Mouse (Mus musculus) megakaryocyte, adult 5-6 weeks (primary cell): Measurements from ENCODE around the gene Pik3cb. TPM values are rescaled to one million over a fixed set of nuclear protein-coding genes. Genes with fewer than 3 reads are reported as not detected.

Source experiments
- ATAC-seq: 2 replicates; pipeline ENCODE4 v1.8.0; 2016; ENCODE audit warnings: mild to moderate bottlenecking, inconsistent platforms; ENCODE audit not compliant: poor library complexity, severe bottlenecking
- total RNA-seq, 2 experiments: library from RNA; stranded (forward) in 1 of 2; stranded (reverse) in 1 of 2; fragments of 153-499, 151-499 nt in 1 of 2; fragments of 221-1000, 200-1000 nt in 1 of 2; gene quantifications; 2 replicates each; pipeline versions ENCODE4 v1.2.3 to v1.2.4; 2015 to 2017

Pik3cb gene
- total RNA-seq, 2 experiments from 2014 or later: 8.2 to 18.9 TPM

DNA sequence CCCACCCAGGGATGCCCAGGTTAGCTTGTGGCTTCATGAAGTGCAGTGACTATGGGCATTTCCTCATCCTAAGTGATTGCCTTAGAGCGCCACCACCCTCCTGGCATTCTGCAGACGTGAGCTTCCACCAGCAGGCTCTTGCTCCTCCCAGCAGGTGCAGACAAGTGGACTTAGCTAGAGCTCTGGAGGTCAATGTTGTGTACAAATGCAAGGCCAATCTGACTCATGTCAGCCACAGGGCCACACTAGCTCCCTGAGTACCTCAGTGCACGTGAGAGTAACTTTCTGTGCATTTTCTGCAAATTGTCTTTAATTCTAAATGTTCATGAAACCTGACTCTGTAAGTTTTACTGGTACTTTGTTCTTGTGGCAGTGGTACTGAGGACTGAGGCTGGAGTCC lies 124.1 kb downstream of the Pik3cb start:
- no peak for ATAC-seq

DNA sequence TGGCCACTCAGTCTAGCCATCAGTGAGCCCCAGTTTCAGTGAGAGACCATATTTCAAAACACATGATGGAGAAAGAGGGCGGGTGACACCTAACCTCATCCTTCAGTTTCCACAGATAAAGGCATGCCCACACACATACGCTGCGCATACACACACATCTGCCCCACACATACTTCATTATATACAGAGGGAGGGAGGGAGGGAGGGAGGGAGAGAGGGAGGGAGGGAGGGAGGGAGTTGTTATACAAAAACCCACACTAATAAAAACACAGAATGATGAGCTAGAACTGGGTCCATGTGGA lies 130.6 kb downstream of the Pik3cb start:
- peak; percentile 33 for ATAC-seq

DNA sequence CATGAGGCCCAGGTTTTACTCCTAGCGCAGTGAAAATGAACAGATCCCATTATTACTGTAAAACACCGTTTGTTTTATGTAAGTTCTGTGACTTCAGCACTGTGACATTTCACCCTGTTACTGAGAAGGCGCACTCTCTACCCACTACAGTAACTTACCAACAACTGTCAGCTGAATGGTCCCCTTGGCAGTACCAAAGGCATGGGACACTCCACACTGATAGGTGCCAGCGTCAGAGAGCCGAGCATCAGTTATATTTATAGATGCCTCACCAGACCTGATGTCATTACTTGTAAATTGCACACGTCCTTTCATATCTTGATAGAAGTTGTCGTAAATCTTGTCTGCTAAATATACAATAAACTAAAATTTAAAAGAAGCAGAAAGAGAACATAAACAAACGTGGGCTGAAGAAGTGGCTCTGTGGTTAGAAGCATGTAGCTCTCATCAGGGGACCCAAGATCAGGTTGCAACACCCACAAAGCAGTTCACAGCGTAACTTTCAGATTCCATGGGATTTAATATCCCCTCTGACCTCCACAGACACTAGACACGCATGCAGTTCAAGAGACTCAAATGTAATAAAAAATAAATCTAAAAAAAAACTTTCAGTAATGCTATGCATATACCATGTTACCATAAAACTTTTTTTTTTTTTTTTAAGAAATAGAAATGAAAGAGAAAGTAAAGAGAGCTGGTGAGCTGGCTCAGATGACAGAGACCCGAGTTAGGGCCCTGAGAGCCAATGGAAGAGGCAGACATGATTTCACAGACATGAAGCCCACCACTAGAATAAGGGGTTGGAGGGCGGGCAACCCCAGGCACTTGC lies 131.1 kb downstream of the Pik3cb start:
- ATAC-seq: peak; percentile 42

DNA sequence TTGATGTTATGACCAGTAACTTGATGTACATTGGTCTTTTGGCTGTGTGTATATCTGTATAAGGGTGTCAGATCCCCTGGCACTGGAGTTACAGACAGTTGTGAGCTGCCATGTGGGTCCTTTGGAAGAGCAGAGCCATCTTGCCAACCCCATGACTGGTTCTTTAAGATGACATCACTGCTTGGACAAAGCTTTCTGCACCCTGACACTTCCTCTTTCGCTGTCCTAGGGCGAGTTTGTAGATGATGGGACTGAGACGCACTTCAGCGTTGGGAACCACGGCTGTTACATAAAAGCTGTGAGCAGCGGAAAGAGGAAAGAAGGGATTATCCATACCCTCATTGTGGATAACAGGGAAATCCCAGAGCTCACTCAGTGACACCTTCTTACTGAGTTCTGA lies 139.1 kb downstream of the Pik3cb start:
- peak; percentile 80 for ATAC-seq

DNA sequence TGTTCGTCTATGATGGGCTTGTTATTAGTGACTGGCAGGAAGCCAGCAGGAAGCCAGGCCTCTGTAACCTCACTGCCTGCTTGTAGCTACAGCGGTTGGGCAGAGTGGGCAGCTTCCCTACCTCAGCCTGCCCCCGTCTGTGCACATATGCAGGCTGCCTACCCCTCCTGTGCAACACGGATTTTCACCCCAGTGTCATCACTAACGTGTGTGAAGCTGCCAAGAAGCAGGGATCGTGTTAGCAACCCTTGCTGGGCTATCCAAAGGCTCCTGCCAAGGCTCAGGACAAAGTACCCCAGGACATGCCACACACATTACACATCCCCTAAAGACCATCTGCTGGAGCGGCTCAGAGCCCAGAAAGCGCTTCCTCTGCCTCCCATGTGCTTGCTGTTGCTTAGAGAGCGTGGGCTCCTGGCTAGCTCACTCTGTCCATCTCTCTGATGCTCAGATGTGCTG lies 140.5 kb downstream of the Pik3cb start:
- no peak for ATAC-seq

DNA sequence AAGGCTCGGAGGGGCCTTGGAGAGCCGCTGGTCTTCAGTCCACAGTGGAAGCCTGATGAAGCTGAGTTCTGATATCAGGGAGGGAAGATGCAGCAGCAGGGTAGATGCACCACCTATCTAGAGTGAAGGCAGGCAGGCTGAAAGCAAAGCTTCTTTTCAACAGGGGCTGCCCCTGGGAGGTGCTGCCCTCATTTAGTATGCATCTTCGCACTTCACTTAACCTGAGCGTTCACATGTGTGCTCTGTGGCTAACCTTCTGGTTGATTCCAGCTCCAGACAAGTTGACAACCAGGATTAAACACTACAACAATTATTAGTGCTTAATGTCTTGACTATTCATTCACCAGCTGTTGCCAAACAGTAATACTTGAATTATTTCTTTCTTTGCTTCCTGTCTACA lies 146.3 kb downstream of the Pik3cb start:
- no peak for ATAC-seq

DNA sequence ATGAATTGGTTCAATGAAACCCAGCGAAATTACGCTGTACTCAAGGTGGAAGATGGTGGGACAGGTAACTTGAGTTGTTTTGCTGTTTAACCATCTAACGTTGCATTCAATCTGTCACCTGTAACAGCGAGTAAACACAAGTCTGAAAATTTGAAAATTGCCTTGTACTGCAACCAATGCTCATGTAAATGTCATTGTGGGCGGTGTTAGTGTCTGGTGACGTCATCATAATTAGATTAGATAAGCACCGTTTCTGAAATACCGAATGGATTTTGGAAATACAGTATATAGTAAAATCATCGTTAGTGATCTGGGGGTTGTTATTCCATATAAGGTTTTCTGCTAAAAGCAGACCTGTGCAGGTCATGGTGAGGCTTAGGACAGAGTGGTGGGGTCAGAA lies 153.3 kb downstream of the Pik3cb start:
- ATAC-seq: no peak

Other genes starting within 250 kb of the Pik3cb start
- not detected in 2 replicates for gene 7420426K07Rik, start 237.5 kb downstream of the Pik3cb start, total RNA-seq (2015)
- 0.18 TPM in 1 of 2 replicates, not detected in the other for gene 7420426K07Rik, start 237.5 kb downstream of the Pik3cb start, total RNA-seq (2017)
- not detected in 2 replicates for gene Foxl2, start 185.3 kb downstream of the Pik3cb start, total RNA-seq (2015)
- gene Foxl2, start 185.3 kb downstream of the Pik3cb start, total RNA-seq (2017): not detected in 2 replicates
- 55.0 and 74.1 TPM in 2 replicates for gene Faim, start 154.2 kb downstream of the Pik3cb start, total RNA-seq (2015)
- gene Faim, start 154.2 kb downstream of the Pik3cb start, total RNA-seq (2017): 145 and 158 TPM in 2 replicates
- 0.29 TPM in 1 of 2 replicates, not detected in the other for gene Gm1123, start 104.9 kb downstream of the Pik3cb start, total RNA-seq (2015)
- gene Gm1123, start 104.9 kb downstream of the Pik3cb start, total RNA-seq (2017): 0.81 TPM in 1 of 2 replicates, not detected in the other
- not detected in 2 replicates for gene Faiml, start 96.6 kb upstream of the Pik3cb start, total RNA-seq (2015)
- not detected in 2 replicates for gene Faiml, start 96.6 kb upstream of the Pik3cb start, total RNA-seq (2017)
- 24.5 and 26.7 TPM in 2 replicates for gene Cep70, start 102.7 kb upstream of the Pik3cb start, total RNA-seq (2015)
- 30.2 and 38.7 TPM in 2 replicates for gene Cep70, start 102.7 kb upstream of the Pik3cb start, total RNA-seq (2017)
- not detected in 2 replicates for gene Esyt3, start 217.9 kb upstream of the Pik3cb start, total RNA-seq (2015)
- not detected in 2 replicates for gene Esyt3, start 217.9 kb upstream of the Pik3cb start, total RNA-seq (2017)